Mouse (Mus musculus): ENCODE measurements at regions not wholly inside any gene's neighbourhood (a gene's known extent, or its start where the extent isn't known, plus 50 kb on each side); places are given as distances from the start of the nearest gene placed in this dataset.

GRCm38 (mm10) chr6:117566786-117567185, 274.2 kb upstream of the Zfp637 start:
- TF ChIP-seq POLR2A (IDR thresholded peaks at IDR 0.05; ENCODE audit: borderline replicate concordance, low read depth, low read length): no peak
- no peak for TF ChIP-seq CTCF (IDR thresholded peaks at IDR 0.05; ENCODE audit: low read depth, low read length)
